Mouse (Mus musculus): ENCODE measurements around the gene Smpd1. TPM values are rescaled to one million over a fixed set of nuclear protein-coding genes. Genes with fewer than 3 reads are reported as not detected.
A peak's percentile ranks its signal among the peaks of the same experiment; 100 is the strongest.

Smpd1 gene
- total and polyA plus RNA-seq, 2 experiments from 2014 or later: 100 to 124 TPM

GRCm38 (mm10) chr7:105534162-105534561 is 20.0 kb upstream of the Smpd1 start:
- Histone ChIP-seq H3K36me3 (ENCODE audit: insufficient read depth) (no peaks in the 10 kb centered on the region), H3K9me3 (ENCODE audit: low read length) (no peaks in the 10 kb centered on the region), H3K4me2 (ENCODE audit: low read depth) (no peak overlapping the region), H3K9ac (no peak overlapping the region), H3K27me3 (ENCODE audit: insufficient read depth, low read length) (no peaks in the 10 kb centered on the region), H3K4me1 (ENCODE audit: insufficient read depth) (no peaks in the 10 kb centered on the region), H3K27ac (ENCODE audit: low read depth, low read length) (no peak overlapping the region), H3K4me3 (ENCODE audit: low read depth, low read length) (no peak overlapping the region)
- no peak for TF ChIP-seq CTCF (IDR thresholded peaks at IDR 0.05; ENCODE audit: low read depth)
- WGBS: 74% methylated on average over 3 of the region's 3 CpGs
- DNase-seq: no peak
- no peak for ATAC-seq

GRCm38 (mm10) chr7:105545986-105546385 is 8.2 kb upstream of the Smpd1 start:
- DNase-seq (no peak), ATAC-seq (no peak)
- 77% methylated on average over 8 of the region's 8 CpGs for WGBS
- no peak overlapping the region for H3K4me3 ChIP-seq (ENCODE audit: low read depth, low read length)
- H3K27ac ChIP-seq (ENCODE audit: low read depth, low read length): no peak overlapping the region
- H3K4me1 ChIP-seq (ENCODE audit: insufficient read depth): no peaks in the 10 kb centered on the region
- TF ChIP-seq CTCF (IDR thresholded peaks at IDR 0.05; ENCODE audit: low read depth): no peak
- H3K36me3 ChIP-seq (ENCODE audit: insufficient read depth): no peaks in the 10 kb centered on the region
- H3K9ac ChIP-seq: no peak overlapping the region
- no peaks in the 10 kb centered on the region for H3K27me3 ChIP-seq (ENCODE audit: insufficient read depth, low read length)
- H3K9me3 ChIP-seq (ENCODE audit: low read length): no peaks in the 10 kb centered on the region
- no peak overlapping the region for H3K4me2 ChIP-seq (ENCODE audit: low read depth)

GRCm38 (mm10) chr7:105547970-105548369 is 6.2 kb upstream of the Smpd1 start:
- Histone ChIP-seq H3K4me2 (ENCODE audit: low read depth) (no peak overlapping the region), H3K27me3 (ENCODE audit: insufficient read depth, low read length) (no peaks in the 10 kb centered on the region), H3K9ac (no peak overlapping the region), H3K27ac (ENCODE audit: low read depth, low read length) (no peak overlapping the region), H3K4me3 (ENCODE audit: low read depth, low read length) (no peak overlapping the region), H3K9me3 (ENCODE audit: low read length) (no peaks in the 10 kb centered on the region), H3K36me3 (ENCODE audit: insufficient read depth) (no peaks in the 10 kb centered on the region), H3K4me1 (ENCODE audit: insufficient read depth) (no peaks in the 10 kb centered on the region)
- DNase-seq (no peak), ATAC-seq (no peak)
- WGBS: 80% methylated on average over 7 of the region's 7 CpGs
- TF ChIP-seq CTCF (IDR thresholded peaks at IDR 0.05; ENCODE audit: low read depth): no peak

- H3K36me3 ChIP-seq (ENCODE audit: insufficient read depth): no peaks in the 10 kb centered on the region
- no peaks in the 10 kb centered on the region for H3K4me1 ChIP-seq (ENCODE audit: insufficient read depth)
- no peak overlapping the region for H3K4me2 ChIP-seq (ENCODE audit: low read depth)
- no peak overlapping the region for H3K27ac ChIP-seq (ENCODE audit: low read depth, low read length)
- no peak overlapping the region for H3K4me3 ChIP-seq (ENCODE audit: low read depth, low read length)
- peak; percentile 65 for ATAC-seq
- no peak overlapping the region for H3K9ac ChIP-seq
- DNase-seq: peak; percentile 78
- 37% methylated on average over 6 of the region's 6 CpGs for WGBS
- no peaks in the 10 kb centered on the region for H3K9me3 ChIP-seq (ENCODE audit: low read length)
- no peaks in the 10 kb centered on the region for H3K27me3 ChIP-seq (ENCODE audit: insufficient read depth, low read length)
- TF ChIP-seq CTCF (IDR thresholded peaks at IDR 0.05; ENCODE audit: low read depth): peak; percentile 74
Observed at GRCm38 (mm10) chr7:105549035-105549434, 5.1 kb upstream of the Smpd1 start.

- Histone ChIP-seq H3K4me2 (ENCODE audit: low read depth) (peak overlapping the region; percentile 80), H3K9ac (peak overlapping the region; percentile 85), H3K27ac (ENCODE audit: low read depth, low read length) (peak overlapping the region; percentile 80; the same call in 1 of the 2 replicates), H3K9me3 (ENCODE audit: low read length) (no peaks in the 10 kb centered on the region), H3K4me3 (ENCODE audit: low read depth, low read length) (peak overlapping the region; percentile 74), H3K4me1 (ENCODE audit: insufficient read depth) (peaks cover 9% of the 10 kb centered on the region; the same call in 1 of the 2 replicates), H3K36me3 (ENCODE audit: insufficient read depth) (peaks cover 15% of the 10 kb centered on the region), H3K27me3 (ENCODE audit: insufficient read depth, low read length) (no peaks in the 10 kb centered on the region)
- 27% methylated on average over 27 of the region's 27 CpGs for WGBS
- ATAC-seq (peak; percentile 0; the same call in 1 of the 2 replicates), DNase-seq (peak; percentile 27)
- TF ChIP-seq CTCF (IDR thresholded peaks at IDR 0.05; ENCODE audit: low read depth): no peak
Observed at GRCm38 (mm10) chr7:105553456-105554211, 526 bp upstream of the Smpd1 start.

- no peak for TF ChIP-seq CTCF (IDR thresholded peaks at IDR 0.05; ENCODE audit: low read depth)
- no peaks in the 10 kb centered on the region for H3K27me3 ChIP-seq (ENCODE audit: insufficient read depth, low read length)
- no peak overlapping the region for H3K4me3 ChIP-seq (ENCODE audit: low read depth, low read length)
- H3K9ac ChIP-seq: no peak overlapping the region
- H3K4me2 ChIP-seq (ENCODE audit: low read depth): peak overlapping the region; percentile 80; the same call in 1 of the 2 replicates
- H3K4me1 ChIP-seq (ENCODE audit: insufficient read depth): peaks cover 9% of the 10 kb centered on the region; the same call in 1 of the 2 replicates
- ATAC-seq (no peak), DNase-seq (no peak)
- peaks cover 28% of the 10 kb centered on the region for H3K36me3 ChIP-seq (ENCODE audit: insufficient read depth)
- H3K27ac ChIP-seq (ENCODE audit: low read depth, low read length): no peak overlapping the region
- 84% methylated on average over 10 of the region's 10 CpGs for WGBS
- no peaks in the 10 kb centered on the region for H3K9me3 ChIP-seq (ENCODE audit: low read length)
Observed at GRCm38 (mm10) chr7:105555571-105555970, 1.4 kb downstream of the Smpd1 start.

- H3K9ac ChIP-seq: no peak overlapping the region
- peaks cover 9% of the 10 kb centered on the region; the same call in 1 of the 2 replicates for H3K4me1 ChIP-seq (ENCODE audit: insufficient read depth)
- ATAC-seq (no peak), DNase-seq (no peak)
- no peak overlapping the region for H3K4me3 ChIP-seq (ENCODE audit: low read depth, low read length)
- WGBS: 89% methylated on average over 8 of the region's 8 CpGs
- no peak overlapping the region for H3K4me2 ChIP-seq (ENCODE audit: low read depth)
- peaks cover 34% of the 10 kb centered on the region for H3K36me3 ChIP-seq (ENCODE audit: insufficient read depth)
- no peaks in the 10 kb centered on the region for H3K9me3 ChIP-seq (ENCODE audit: low read length)
- no peaks in the 10 kb centered on the region for H3K27me3 ChIP-seq (ENCODE audit: insufficient read depth, low read length)
- H3K27ac ChIP-seq (ENCODE audit: low read depth, low read length): no peak overlapping the region
- TF ChIP-seq CTCF (IDR thresholded peaks at IDR 0.05; ENCODE audit: low read depth): no peak
Observed at GRCm38 (mm10) chr7:105556406-105556805, 2.2 kb downstream of the Smpd1 start.
